Mouse (Mus musculus) midbrain, postnatal 0 days (tissue): ENCODE results near the gene Gm21976. TPM values are rescaled to one million over a fixed set of nuclear protein-coding genes. Genes with fewer than 3 reads are reported as not detected.
A peak's percentile ranks its signal among the peaks of the same experiment; 100 is the strongest.

Source experiments
- ATAC-seq: fragments of 200-750 bp; cut with Nextera tagmentation; 2 replicates; pipeline ENCODE4 v1.8.0; 2017; ENCODE audit warnings: moderate number of reproducible peaks, mild to moderate bottlenecking, moderate TSS enrichment, moderate library complexity; ENCODE audit not compliant: low FRiP score
- DNase-seq: peaks from one replicate; pipeline ENCODE4 v3.0.0-alpha.2; 2015; ENCODE audit warnings: low spot score
- H3K27ac ChIP-seq: fragments of 300-500 bp; sonication (generic); 2 replicates; pipeline ENCODE4 v1.5.1; 2014; ENCODE audit warnings: low read depth, mild to moderate bottlenecking, low read length, mixed read lengths
- H3K27me3 ChIP-seq: fragments of 300-500 bp; sonication (generic); 2 replicates; pipeline ENCODE4 v1.6.1; 2014; ENCODE audit warnings: low read length, control low read depth, mixed read lengths; ENCODE audit not compliant: insufficient read depth
- H3K36me3 ChIP-seq: fragments of 300-500 bp; sonication (generic); 2 replicates; pipeline ENCODE4 v1.6.1; 2014; ENCODE audit warnings: low read length, control low read depth, mixed read lengths; ENCODE audit not compliant: insufficient read depth
- H3K4me1 ChIP-seq: fragments of 300-500 bp; sonication (generic); 2 replicates; pipeline ENCODE4 v1.6.1; 2014; ENCODE audit warnings: mild to moderate bottlenecking, control low read depth, antibody characterized with exemption, low read length, mixed read lengths; ENCODE audit not compliant: insufficient read depth
- H3K4me2 ChIP-seq: fragments of 300-500 bp; sonication (generic); 2 replicates; pipeline ENCODE4 v1.6.1; 2014; ENCODE audit warnings: low read depth, mild to moderate bottlenecking, low read length, mixed read lengths; ENCODE audit not compliant: poor library complexity, severe bottlenecking
- H3K4me3 ChIP-seq: fragments of 300-500 bp; sonication (generic); 2 replicates; pipeline ENCODE4 v1.5.1; 2014; ENCODE audit warnings: low read depth, mild to moderate bottlenecking, low read length, moderate library complexity
- H3K9ac ChIP-seq: fragments of 300-500 bp; sonication (generic); replicated peaks from 2 replicates; pipeline ENCODE4 v1.6.1; 2014; ENCODE audit warnings: mild to moderate bottlenecking, low read length, moderate library complexity, mixed read lengths; ENCODE audit not compliant: poor library complexity, severe bottlenecking
- H3K9me3 ChIP-seq: fragments of 300-500 bp; sonication (generic); 2 replicates; pipeline ENCODE4 v1.6.1; 2016; ENCODE audit warnings: low read length, control low read depth
- CTCF ChIP-seq: IDR thresholded peaks from 2 replicates; pipeline ENCODE4 v1.5.1; 2016; ENCODE audit warnings: antibody characterized with exemption, mild to moderate bottlenecking
- WGBS: fragments of 180-500 bp; shearing (Covaris S2); extraction: QIAGEN DNeasy Blood & Tissue Kit; methylation state at CpG from one replicate; pipeline ENCODE4 v1.1.7; 2014; 5-methylcytosine and 5-hydroxymethylcytosine counted together
- polyA plus RNA-seq: library from polyadenylated mRNA; unstranded; fragments of >200 nt; fragmentation: Nextera tagmentation; extraction: Ambion mirVana; gene quantifications from 2 replicates; pipeline ENCODE4 v1.2.1, GENCODE M21; 2015
- total RNA-seq: library from RNA; depleted of rRNA; stranded (reverse); fragments of >200 nt; gene quantifications from 2 replicates; pipeline ENCODE4 v1.2.3, GENCODE M21; 2014; rRNA removed

Gene Gm21976
- total and polyA plus RNA-seq, 2 experiments from 2014 or later: not detected

GRCm38 (mm10) chr13:98355559-98356111, 75.9 kb downstream of the Gm21976 start:
- H3K4me3 ChIP-seq: peak overlapping the region; percentile 35
- no peaks in the 10 kb centered on the region for H3K9me3 ChIP-seq
- H3K27ac ChIP-seq: no peak overlapping the region
- peak overlapping the region; percentile 48 for H3K4me2 ChIP-seq
- no peaks in the 10 kb centered on the region for H3K36me3 ChIP-seq
- 0 out of 2 replicates have a peak, but pooled peaks cover 3% of the 10 kb centered on the region for H3K4me1 ChIP-seq
- no peak for DNase-seq
- no peak for TF ChIP-seq CTCF
- no peak; the same call in 1 of the 2 replicates for ATAC-seq
- WGBS: 1% methylated on average over 62 of the region's 81 CpGs
- H3K27me3 ChIP-seq: peaks cover 73% of the 10 kb centered on the region
- H3K9ac ChIP-seq: no peak overlapping the region

- TF ChIP-seq CTCF: no peak
- Histone ChIP-seq H3K36me3 (no peaks in the 10 kb centered on the region), H3K9me3 (no peaks in the 10 kb centered on the region), H3K4me1 (0 out of 2 replicates have a peak, but pooled peaks cover 3% of the 10 kb centered on the region), H3K9ac (no peak overlapping the region), H3K4me2 (no peak overlapping the region), H3K4me3 (peak overlapping the region; percentile 35; the same call in 1 of the 2 replicates), H3K27ac (no peak overlapping the region), H3K27me3 (peaks cover 73% of the 10 kb centered on the region)
- DNase-seq (no peak), ATAC-seq (no peak)
- WGBS: 3% methylated on average over 9 of the region's 9 CpGs
Observed at GRCm38 (mm10) chr13:98356176-98356972, 76.7 kb downstream of the Gm21976 start.

Other genes starting within 250 kb of the Gm21976 start
- gene Arhgef28, start 73.4 kb upstream of the Gm21976 start, total RNA-seq: 29.1 and 41.5 TPM in 2 replicates
- gene Arhgef28, start 73.4 kb upstream of the Gm21976 start, polyA plus RNA-seq: 31.2 and 34.3 TPM in 2 replicates
- 24.7 and 35.2 TPM in 2 replicates for gene Utp15, start 16.8 kb upstream of the Gm21976 start, total RNA-seq
- gene Utp15, start 16.8 kb upstream of the Gm21976 start, polyA plus RNA-seq: 24.1 and 26.0 TPM in 2 replicates
- 81.8 and 102 TPM in 2 replicates for gene Ankra2, start 16.8 kb upstream of the Gm21976 start, total RNA-seq
- 102 and 109 TPM in 2 replicates for gene Ankra2, start 16.8 kb upstream of the Gm21976 start, polyA plus RNA-seq
- gene Btf3, start 37.1 kb downstream of the Gm21976 start, total RNA-seq: 269 and 303 TPM in 2 replicates
- 441 and 472 TPM in 2 replicates for gene Btf3, start 37.1 kb downstream of the Gm21976 start, polyA plus RNA-seq
- gene Foxd1, start 74.4 kb downstream of the Gm21976 start, total RNA-seq: 2.4 and 2.5 TPM in 2 replicates
- 0.59 and 0.74 TPM in 2 replicates for gene Foxd1, start 74.4 kb downstream of the Gm21976 start, polyA plus RNA-seq
- gene Gm10320, start 212.1 kb downstream of the Gm21976 start, total RNA-seq: not detected in 2 replicates
- 0.43 and 1.2 TPM in 2 replicates for gene Gm10320, start 212.1 kb downstream of the Gm21976 start, polyA plus RNA-seq